Mouse (Mus musculus): Measurements from ENCODE around the gene Myh3. TPM values are rescaled to one million over a fixed set of nuclear protein-coding genes. Genes with fewer than 3 reads are reported as not detected.

Myh3 gene
- polyA plus RNA-seq, 1 experiment from 2014 or later, result 4.7 TPM

Small RNA genes lying within 50 kb of the gene (microRNA-seq; reads per million reads assigned to microRNA genes)
- gene Mir6923, result not detected

Other genes with a start within 250 kb of the Myh3 start
- not detected in 2 replicates for gene Pirt, start 166.3 kb upstream of the Myh3 start, polyA plus RNA-seq (2014; fragmentation: Nextera tagmentation; extraction: Ambion mirVana)
- gene Tmem238l, start 121.7 kb upstream of the Myh3 start, polyA plus RNA-seq (2014; fragmentation: Nextera tagmentation; extraction: Ambion mirVana), result not detected in 2 replicates
- 0.92 and 1.3 TPM in 2 replicates for gene Tmem220, start 53.1 kb upstream of the Myh3 start, polyA plus RNA-seq (2014; fragmentation: Nextera tagmentation; extraction: Ambion mirVana)
- gene Adprm, start 25.7 kb upstream of the Myh3 start, polyA plus RNA-seq (2014; fragmentation: Nextera tagmentation; extraction: Ambion mirVana), result 33.2 and 35.3 TPM in 2 replicates
- gene Sco1, start 25.6 kb upstream of the Myh3 start, polyA plus RNA-seq (2014; fragmentation: Nextera tagmentation; extraction: Ambion mirVana), result 21.7 and 23.2 TPM in 2 replicates
- gene Myh2, start 92.7 kb downstream of the Myh3 start, polyA plus RNA-seq (2014; fragmentation: Nextera tagmentation; extraction: Ambion mirVana), result not detected in 2 replicates
- 0.19 and 0.20 TPM in 2 replicates for gene Myh1, start 121.8 kb downstream of the Myh3 start, polyA plus RNA-seq (2014; fragmentation: Nextera tagmentation; extraction: Ambion mirVana)
- 0.35 and 0.48 TPM in 2 replicates for gene Myh4, start 159.7 kb downstream of the Myh3 start, polyA plus RNA-seq (2014; fragmentation: Nextera tagmentation; extraction: Ambion mirVana)
- gene Myh8, start 198.8 kb downstream of the Myh3 start, polyA plus RNA-seq (2014; fragmentation: Nextera tagmentation; extraction: Ambion mirVana), result 0.04 and 0.31 TPM in 2 replicates
- 0.05 TPM in 1 of 2 replicates, not detected in the other for gene Myh13, start 243.4 kb downstream of the Myh3 start, polyA plus RNA-seq (2014; fragmentation: Nextera tagmentation; extraction: Ambion mirVana)